Mouse (Mus musculus): ENCODE data around the gene Casq2.
"Not testable (repeated sequence)": the region's sequence is repeated elsewhere in the genome, so short reads cannot be mapped to it uniquely, and the experiment has no call there.

Casq2 gene

DNA sequence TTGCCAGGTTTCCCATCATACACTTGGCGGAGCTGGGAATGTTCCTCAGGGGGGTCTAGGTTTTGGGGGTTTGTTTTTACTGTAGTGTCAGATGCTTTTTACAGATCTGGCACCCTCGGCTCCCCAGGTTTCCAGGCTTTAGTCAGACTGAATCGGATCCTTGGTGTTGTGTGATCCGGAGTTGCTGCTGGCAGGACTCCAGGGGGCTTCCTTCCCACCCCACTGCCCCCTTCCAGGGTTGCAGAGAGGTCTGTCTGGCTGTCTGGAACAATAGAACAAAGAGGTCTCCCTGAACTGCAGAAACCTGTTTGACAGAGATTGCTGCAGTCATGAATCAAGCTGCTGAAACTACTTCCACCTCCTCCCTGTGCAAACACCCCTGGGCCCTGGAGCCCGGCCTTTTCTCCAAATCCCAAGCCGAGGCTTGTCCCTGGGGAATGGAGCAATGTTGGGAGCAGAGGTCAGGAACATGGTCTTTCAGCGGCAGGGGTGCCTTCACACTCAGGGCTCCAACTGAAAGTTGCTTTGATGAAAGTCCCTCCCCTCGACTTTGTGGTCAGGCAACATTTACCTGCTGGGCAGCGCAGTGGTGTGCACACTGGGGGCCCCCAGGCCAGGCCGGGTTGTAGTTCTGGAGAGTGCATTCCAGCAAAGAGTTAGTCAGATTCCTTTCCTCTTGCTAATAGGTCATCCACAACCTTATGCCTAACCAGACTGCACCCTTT, 49.3 kb downstream of the Casq2 start:
- DNase-seq (ENCODE audit: extremely low spot score), result no peak

DNA sequence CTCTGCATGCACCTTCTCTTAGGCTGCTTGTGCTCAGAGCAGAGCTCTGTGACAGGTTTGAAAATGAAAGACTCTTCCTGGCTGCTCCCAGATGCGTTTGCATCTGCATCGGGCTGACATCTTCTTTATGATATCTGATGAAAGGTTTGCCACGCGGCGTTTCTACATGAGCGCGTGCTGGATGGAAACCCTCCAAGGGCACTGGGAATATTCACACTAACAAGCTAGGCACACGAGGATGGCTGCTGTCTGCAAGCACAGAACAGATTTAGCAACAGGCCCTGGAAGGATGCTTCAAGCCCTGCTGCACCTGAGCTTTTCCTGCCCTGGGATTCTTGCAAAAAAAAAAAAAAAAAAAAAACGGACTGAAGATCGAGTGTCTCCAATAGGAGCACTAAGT, 50.9 kb downstream of the Casq2 start:
- DNase-seq (ENCODE audit: extremely low spot score), result no peak

DNA sequence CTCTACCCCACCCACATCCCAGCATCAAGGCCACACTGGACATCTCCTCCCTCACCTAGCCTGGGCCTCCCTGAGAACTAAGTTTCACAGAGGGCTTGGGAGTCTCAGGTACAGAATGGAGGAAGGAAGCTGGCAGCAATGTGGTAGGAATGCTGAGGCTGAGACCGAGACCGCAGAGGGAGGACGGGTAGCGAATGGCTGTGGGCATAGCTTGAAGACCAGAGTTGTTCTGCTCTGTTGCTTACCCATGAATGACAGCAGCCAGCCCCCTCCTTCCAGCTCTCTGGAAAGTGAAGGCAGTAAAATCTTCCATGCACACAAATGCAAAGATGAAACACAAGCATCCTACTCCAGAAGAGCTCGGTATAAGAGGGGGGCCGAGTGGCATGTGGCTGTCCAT, 52.7 kb downstream of the Casq2 start:
- no peak for DNase-seq (ENCODE audit: extremely low spot score)

DNA sequence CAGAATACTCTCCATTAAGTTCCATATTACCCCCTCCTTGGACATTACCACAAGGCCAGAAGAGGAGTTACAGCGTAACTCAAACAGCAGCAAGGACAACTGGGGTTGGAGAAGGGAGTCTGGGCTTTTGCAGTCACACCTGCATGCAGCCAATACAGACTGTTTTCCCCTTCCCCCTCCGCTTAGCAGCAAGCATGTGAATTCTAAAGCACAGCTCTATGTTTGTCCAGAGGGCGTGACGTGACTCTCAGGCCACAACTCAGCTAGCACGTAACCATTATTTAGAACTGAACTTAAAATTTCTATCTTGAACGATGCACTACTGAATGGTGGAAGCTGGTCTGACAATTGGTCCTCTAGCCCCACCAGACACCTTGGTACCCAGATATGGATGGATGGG, 54.4 kb downstream of the Casq2 start:
- no peak for DNase-seq (ENCODE audit: extremely low spot score)

DNA sequence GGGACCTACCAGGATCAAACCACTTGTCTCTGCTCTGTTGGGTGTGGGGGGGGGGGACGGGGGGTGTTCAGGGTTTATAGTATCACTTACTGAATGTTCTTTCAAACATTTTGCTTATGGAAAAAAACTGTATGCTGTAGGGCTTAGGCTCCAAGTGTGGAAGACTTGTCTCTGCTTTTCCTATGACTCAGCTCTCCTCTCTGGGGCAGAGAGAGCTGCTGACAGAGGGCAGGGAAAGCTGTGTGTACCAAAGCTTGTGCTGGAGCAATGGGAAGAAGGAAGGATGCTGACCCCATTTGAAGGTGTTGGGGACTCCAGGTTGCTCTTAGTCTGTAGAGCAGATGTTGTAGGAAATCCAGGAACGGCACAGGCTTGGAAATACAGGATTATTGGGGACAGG, 55.2 kb downstream of the Casq2 start:
- no peak for DNase-seq (ENCODE audit: extremely low spot score)

DNA sequence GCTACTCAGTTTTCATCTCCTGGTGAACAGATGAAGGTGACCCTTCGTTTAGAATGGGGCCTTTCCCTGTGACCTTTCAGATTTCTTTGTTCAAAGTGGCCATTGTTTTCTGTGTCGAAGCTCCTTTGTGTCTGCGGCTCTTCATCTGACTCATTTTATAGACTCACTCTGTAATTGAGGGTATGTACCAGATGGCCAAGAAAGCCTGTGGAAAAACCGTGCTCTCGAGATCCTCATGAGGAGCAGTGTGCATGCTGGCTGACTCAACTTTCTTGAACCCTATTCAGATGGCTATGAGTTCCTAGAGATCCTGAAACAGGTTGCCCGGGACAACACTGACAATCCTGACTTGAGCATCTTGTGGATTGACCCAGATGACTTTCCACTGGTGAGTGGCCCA, 55.7 kb downstream of the Casq2 start:
- DNase-seq (ENCODE audit: extremely low spot score), result no peak

DNA sequence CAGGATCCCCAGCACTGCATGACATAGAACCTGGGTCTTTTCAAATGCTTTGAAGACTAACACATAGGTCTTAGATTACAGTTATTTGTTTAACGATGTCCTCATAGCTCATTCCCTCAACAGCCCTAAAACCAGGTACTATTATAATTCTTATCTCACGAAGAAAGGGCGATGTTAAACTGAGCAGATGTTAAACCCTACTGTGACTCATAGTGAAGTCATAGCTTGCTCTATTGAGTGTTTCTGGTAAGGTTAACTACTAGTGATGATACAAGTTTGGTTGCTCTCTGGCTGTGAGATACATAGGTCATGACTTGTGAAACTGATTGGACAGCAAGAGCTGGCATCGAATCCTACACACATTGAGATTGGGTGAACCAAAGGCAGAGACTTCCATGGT, 56.7 kb downstream of the Casq2 start:
- DNase-seq (ENCODE audit: extremely low spot score), result no peak

DNA sequence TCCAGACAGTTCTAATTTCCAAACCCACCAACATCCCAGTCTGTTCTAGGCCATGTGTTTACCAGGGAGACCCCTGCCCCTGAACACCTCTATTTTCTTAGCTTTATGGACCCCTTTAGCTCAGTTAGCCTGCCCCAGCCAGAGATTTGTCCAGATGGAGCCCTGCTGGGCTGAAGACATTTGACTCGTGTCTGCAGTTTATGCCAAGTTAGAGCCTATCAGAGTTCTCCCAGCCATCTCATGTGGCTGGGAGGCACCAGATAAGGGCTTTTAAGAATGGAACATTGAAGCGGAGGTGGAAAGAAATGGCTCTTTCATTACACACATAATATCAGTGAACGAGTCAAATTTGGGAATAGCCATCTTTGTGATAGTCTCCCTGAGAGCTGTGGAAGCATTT, 57.3 kb downstream of the Casq2 start:
- DNase-seq (ENCODE audit: extremely low spot score), result no peak

DNA sequence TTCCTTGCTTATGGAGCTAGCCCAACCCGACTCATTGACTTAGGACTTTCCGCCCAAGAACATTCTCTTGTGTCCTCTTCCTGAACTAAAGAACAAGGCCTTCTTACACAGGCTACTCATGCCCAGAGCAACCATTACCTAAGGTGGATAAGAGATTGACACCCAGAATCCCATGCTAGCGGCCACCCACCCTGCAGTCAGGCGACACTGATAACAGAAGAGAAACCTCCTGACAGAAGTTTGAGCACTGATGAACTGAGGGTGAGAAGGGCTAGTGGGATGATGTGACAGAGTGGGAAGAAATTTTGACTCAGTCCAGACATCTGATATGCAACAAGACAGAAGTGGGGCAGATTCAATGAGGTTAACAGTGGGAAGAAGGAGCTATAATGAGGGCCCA, 58.2 kb downstream of the Casq2 start:
- DNase-seq (ENCODE audit: extremely low spot score), result no peak

DNA sequence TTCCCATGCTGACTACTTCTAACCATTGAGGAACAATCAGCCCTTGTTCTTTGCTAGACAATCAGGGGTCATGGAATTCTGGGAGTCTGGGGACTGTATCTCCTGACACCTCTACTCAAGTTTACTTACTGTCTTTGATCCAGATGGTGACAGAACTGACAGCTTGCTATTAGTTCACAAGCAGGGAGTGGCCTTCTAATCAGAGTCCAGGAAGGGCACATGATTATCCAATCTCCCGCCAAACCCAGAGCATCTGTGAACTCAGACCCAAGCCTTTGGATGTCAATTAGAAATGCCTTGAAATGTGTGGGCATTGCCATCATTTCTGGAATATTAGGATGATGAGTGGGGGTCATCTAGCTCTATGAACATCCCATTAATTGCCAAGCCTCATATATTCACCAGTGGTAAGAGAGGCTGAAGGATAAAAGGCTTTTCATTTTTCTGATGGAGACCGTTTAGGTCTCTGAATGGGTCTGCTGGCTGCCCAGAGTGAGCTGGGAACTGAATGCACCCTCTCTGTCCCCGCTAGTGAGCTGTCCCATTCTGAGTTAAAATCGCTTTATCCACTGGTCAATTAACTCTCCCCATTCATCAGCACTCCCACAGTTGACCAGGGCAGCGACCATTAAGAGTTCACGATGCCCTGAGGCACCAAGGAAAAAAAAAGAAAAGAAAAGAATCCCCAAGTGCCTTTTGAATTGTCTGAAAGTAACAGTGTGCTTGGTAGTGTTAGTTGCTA, 59.6 kb downstream of the Casq2 start:
- no peak for DNase-seq (ENCODE audit: extremely low spot score)

DNA sequence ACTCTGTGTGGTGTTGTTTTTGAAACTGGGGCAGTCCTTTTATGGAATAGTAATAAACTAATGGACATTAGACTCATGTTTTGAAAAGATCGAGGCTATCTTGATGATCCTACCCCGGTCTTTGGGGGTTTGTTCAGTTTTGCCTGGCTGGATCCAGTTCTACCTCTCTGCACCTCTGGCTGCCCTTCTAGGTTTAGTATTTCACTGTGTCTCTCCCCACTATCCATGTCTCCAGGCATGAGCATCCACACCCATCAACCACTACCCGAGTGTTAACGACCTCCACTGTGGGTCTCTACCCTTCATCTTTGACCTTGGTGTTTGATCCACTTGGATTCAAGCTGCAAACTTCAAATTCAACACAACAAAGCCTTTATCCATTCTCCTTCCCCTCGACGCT, 60.2 kb downstream of the Casq2 start:
- DNase-seq (ENCODE audit: extremely low spot score), result no peak

DNA sequence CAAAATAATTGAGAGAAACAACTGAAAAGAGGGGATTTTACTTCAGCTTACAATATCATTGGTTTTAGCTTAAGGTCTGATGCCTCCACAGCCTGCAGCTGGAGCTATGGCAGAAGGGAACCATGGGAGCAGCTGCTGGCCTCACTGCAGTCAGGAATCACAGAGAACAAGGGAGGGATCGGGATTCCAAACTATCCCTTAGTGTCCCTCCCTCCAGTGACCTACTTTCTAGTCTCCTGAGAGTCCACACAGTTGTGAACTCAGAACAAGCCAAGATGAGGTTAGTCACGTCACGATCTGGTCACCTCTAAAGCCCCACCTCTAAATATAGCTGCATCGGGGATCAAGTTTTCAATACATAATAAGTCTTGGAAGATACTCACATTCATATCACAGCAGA, 61.0 kb downstream of the Casq2 start:
- DNase-seq (ENCODE audit: extremely low spot score), result no peak

DNA sequence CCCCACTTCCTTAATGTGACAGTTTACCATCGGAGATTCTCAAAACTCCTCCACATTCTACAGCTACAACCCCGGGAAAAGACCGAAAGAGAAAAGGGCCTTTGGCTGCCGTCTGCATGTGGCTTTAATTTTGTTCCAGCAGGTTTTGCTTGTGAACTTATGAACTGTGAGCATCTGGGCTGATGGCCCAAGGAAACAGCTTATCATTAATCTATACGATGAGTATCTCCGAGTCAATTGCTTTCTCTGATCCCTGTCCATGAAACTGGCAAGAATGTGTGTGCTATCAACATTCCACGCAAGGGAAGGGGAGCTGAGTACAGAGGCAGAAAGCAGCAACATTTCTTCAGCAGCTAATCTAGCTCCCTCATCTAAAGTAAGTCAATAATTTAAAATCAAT, 63.7 kb downstream of the Casq2 start:
- no peak for DNase-seq (ENCODE audit: extremely low spot score)

DNA sequence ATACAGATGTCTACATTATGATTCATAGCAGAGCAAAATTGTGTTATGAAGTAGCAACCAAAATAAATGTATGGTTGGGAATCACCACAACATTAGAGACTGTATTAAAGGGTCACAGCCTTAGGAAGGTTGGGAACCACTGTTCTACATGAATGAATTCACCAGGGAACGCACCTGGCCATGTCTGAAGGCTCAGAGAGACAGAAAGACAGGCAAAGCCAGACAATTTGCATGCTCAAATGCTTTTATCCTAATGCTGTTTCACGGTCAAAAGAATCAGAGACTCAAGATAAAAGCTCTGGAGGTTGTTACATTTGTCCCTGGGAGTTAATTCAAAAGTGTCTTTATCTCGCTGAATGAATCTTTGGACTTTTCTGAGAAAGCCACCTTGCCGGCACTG, 65.6 kb downstream of the Casq2 start:
- DNase-seq (ENCODE audit: extremely low spot score), result no peak

DNA sequence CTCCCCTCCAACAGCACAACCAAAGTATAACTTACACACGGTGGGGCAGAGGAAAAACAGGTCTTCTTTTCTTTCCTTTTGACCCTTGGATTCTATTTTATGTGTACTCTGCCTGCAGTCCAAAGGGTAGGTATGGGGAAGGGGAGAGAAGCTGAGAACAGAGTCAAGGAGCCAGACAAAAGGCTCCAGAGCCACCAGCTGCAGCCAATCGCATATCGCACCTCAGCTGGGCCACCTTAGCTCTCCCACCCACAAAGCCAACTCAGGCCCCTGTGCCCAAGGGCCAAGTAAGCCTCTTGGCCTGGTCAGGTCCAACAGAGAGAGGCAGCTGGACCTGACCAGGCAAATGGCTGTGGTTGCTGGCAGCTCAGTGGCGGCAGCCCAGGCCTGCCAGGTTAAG, 66.3 kb downstream of the Casq2 start:
- DNase-seq (ENCODE audit: extremely low spot score), result no peak

DNA sequence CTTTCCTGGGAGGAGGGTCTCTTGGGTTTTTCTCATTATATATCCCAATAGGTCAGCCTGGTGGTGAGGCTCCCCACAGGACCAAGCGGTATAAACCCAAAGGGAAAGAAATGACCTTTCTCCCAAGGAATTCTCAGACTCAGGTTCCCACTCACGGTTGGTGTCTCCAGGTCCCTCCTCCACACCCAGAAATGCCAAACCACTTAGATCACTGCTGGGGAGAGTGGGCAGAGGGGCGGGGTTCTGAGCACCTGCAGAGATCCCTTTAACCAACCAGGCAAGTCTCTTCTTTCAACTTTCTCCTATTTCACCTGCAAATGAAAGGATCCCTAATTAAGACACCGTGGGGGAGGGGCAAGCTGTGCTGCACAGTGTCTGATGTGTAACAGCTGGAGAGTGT, 66.7 kb downstream of the Casq2 start:
- DNase-seq (ENCODE audit: extremely low spot score), result no peak

DNA sequence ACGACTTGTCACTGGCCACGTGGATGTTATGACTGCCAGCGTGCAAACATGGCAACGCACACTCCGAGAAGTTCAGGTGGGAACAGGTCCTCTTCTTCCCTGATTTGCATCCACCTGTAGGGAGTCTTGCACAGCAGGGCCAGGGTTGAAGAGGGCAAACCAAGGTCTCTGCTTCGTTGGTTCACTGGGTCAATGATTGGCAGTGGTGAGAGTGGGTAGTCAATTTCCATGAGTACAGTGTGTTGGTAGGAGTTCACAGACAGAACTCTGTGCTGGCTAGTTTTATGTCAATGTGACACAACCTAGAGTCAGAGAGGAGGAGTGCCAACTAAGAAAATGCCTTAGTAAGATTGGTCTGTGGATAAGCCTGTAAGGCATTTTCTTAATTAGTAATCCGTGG, 67.9 kb downstream of the Casq2 start:
- DNase-seq (ENCODE audit: extremely low spot score), result no peak

DNA sequence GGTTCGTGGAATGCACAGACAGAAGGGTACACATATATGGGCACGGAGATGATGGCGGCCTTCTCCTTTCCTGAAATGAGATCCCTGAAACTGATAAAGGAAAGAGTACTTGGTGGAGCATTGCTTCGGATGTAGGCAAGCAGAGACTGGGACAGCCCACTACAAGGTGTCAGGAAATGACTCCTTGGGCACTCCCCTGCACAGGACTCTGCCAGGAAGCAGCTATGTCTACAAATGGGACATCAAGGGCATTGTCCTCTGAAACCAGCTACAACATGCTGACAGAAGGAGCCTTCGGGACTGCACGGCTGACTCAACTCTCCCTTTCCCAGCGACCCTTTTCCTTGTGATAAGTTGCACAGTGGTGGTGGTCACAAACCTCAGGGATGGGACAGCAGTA, 70.5 kb downstream of the Casq2 start:
- no peak for DNase-seq (ENCODE audit: extremely low spot score)

DNA sequence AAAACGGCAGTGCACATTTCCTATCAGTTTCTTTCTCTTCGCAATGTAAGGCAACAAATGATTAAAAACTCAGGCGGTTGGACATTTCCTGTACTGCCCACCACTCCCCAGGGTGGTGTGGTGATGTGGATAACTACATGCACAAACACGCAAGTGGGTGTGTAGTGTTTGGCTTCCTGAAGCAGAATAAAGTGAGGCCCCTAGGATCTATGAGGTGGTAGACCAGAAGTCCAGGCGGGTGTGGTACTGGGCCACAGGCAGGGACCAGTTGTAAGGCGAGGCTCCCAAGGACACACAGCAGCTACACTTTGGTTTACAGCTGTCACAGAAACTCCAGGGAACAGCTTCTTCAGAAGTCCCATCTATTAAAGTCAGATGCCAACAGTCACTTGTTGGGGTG, 71.4 kb downstream of the Casq2 start:
- DNase-seq (ENCODE audit: extremely low spot score), result no peak

DNA sequence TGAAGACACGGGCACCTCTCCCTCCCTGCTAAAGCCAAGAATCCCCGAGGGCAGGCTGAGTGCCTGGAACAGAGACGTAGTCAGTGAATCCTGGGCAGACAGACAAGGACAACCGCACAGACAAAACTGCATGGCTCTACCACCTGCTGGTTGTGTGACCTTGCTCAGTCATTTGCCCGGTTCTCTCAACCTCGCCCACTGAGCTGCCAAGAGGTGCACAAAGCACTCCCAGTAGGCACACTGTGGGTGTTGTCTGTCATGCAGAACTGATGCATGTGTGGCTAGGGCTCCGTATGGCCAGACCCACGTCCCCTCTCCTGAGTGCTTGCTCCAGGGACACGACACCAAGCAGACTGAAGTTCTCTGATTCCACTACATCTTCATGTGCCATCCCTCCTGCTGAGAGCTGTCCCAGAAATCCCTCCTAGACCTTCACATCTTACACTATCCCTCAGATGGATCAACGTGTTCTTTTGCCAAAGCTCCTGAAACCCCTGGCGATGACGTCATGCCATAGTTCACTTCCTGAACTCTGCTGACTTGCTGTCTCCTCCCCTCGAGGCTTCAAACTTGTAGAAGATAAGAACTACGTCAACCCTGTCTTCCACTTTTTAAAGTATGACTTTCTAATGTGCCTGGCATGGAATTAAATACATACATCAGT, 72.7 kb downstream of the Casq2 start:
- DNase-seq (ENCODE audit: extremely low spot score), result no peak

DNA sequence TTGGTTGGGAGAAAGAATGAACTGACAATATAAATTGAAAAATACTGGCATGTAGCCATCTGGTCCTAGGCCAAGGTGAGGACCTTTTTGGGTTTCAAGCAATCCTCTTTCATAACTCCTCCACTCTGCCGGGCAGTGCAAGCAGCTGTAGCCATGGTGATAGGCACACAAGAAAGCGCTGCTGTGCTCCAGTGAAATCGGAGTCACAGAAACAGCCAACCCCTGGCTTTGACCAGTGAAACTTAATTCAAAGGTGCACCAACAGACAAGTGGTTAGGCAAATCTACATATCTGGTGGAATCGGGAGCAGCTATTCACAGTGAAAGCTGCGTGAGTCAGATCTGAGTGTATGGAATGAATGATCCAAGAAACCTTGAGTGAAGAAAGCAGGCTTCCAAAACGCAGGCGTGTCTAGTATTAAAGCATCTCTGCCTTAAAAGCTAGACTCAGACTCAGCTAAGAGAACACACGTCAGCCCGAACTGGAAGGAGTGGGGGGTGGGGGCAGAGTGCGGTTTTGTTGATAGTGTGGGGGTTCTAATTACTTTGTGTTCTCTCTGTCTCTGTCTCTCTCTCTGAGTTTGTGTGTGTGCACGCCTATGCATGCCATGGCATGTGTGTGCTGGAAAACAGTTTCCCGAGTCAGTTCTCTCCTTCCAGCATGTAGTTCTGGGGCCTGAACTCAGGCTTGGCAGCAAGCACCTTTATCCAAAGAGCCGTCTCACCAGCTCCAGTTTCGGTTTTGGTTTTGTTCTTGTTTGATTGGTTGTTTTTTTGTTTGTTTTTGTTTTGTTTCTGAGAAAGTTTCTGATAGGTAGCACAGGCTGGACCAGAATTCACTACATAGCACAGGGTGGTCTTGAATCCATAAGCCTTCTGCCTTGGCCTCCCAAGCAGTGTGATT, 73.5 kb downstream of the Casq2 start:
- DNase-seq (ENCODE audit: extremely low spot score), result no peak

DNA sequence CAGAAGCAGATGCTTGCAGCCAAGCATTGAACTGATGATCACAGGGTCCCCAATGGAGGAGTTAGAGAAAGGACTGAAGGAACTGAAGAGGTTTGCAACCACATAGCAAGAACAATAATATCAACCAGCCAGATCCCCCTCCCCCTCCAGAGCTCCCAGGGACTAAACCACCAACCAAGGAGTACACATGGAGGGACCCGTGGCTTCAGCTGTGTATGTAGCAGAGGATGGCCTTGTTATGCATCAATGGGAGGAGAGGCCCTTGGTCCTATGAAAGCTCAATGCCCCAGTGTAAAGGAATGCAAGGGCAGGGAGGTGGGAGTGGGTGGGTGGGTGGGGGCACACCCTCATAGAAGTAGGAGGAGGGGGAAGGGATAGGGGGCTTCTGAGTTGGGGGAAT, 77.6 kb downstream of the Casq2 start:
- not testable (repeated sequence) for DNase-seq (ENCODE audit: extremely low spot score)
